Mouse (Mus musculus) layer of hippocampus, adult 9-10 months (tissue): Measurements from ENCODE around the gene Uqcrc2.

Experiments
- DNase-seq: peaks from one replicate; pipeline ENCODE4 v3.0.0; 2022; ENCODE audit warnings: low spot score

Uqcrc2 gene

DNA sequence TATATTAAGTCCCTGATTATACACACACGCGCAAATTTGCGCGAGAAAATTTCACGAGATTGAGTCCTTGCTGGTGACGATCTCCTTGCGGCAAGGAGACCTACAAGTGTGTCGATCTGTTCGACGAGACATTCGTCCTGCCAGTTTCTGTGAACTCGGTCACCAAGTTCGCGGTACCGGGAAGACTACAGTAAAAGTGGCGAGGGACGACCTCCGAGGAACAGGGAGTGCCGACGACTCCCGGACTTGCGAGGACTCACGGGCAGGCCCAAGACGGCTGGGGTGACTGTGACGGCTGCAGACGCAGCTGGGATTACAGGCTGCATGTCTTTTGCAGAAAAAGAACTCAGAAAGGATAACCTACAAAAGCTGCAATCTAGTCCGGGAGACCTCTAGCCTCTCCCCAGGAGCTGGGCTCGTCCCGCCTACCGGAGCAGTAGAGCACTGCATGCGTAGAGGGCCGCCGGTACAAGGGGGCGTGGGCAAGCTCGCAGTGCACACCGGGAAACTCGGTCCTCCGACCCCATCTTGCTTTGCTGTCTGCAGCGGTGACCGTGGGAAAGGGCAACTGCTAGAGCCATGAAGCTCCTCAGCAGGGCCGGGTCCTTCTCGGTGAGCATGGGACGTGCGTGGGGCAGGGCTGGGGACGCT is at the start of gene Uqcrc2:
TSS of gene Uqcrc2 (plus strand) at position 466 of the 651 bp plus-strand sequence.
- peak; percentile 61 for DNase-seq

- DNase-seq: no peak
These were observed 37.7 kb upstream of the Uqcrc2 start for GRCm38 (mm10) chr7:120597203-120597743.

GRCm38 (mm10) chr7:120597744-120598243 is 37.2 kb upstream of the Uqcrc2 start:
- no peak for DNase-seq

DNA sequence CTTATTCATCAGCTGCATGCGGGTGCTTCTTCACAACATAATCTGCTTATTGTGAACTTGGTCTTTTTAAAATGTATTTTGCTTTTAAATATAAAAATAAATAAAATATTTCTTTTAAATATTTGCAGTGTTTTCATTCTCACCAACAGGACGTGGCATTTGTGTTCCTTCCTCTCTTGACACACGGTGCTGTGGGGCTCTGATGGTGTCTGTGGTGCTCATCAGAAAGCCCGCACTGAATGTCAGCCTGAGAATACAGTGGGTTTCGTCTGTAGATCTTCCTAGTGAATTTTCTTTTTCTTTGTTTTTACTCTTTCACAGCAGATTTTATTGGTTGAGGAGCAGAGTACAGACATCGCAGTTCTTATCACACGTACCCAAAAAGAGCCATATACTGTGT is 36.6 kb upstream of the Uqcrc2 start:
- no peak for DNase-seq

DNA sequence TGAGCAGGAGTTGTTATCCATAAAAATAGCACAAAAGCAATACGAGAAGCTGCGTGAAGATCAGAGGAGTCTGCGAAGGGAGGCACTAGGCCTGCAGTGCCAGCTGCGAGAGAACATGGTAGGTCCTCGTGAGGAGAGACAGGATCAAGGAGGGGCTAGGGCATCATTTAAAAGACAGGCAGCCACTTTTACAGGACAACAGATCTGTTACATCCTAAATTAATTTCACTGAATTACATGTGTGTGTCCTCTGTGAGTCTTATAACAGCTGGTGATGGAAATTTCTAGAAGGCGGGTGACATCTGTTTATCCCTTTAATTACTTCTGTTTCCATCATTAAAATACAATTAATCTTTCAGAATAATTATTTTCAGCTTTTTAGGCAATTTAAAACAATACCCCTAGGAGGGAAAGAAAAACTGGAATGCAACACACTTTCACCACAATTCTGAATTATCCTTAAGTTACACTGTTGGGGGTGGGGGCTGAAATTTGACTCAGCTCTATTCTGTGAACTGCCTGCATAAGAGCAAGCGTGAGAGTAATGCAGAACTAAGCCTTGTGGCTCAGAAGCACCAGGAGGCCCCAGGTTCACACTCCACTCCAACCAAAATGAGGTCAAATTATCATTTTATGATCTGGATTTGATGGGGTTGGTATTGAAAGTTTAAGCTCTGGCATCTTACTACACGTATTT is 14.8 kb upstream of the Uqcrc2 start:
- no peak for DNase-seq

DNA sequence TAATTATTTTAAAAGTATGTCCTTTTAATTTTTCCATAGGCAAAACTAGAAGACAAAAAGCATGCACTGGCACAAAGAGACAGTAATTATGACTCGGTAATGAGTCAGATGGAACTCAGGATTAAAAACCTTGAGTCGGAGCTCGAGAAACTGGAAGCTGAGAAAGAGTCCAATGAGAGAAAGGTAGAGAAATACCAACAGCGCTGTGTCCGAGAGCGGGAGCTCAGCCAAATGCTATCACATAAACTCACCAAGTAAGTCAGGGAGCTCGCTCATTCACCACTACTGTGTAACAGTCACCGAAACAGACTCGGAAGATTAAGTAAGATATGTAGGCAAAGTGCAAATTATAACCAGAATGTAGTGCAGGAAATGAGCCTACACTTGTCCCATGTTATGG is 14.1 kb upstream of the Uqcrc2 start:
- DNase-seq: no peak

DNA sequence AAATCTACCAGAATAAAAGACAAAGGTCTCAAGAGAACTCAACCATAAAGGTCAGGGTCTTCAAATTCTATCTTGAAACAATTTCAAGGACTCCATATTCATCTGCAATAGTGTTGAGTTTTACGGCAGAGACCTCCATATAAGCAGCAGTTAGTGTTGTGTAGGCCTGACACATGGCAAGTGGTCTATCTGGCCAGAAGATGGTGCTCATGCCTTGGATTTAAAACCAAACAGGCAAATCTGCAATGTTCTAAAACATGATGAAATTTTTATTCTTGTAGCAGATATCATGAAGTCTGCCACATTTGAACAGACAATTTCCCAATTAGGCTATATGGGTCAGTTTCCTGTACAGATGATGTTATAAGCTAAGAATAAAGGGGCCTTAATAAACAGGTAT is 2.5 kb upstream of the Uqcrc2 start:
- DNase-seq: peak; percentile 32

DNA sequence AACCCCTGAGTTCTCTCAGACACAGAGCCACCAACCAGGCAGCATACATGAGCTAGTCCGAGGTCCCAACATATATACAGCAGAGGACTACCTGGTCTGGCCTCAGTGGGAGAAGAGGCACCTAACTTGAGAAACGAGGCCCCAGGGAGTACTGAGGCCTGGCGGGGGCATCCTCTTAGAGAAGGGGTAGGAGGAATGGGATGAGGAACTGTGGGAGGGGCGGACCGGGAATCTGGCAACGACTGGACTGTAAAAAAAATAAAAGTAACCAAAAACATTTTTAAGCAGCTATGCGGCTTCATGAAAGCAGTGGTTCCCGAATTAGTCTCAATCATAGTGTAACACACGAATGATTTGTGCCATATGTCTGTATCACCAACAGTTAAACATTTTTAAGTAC is 675 bp upstream of the Uqcrc2 start:
- no peak for DNase-seq

DNA sequence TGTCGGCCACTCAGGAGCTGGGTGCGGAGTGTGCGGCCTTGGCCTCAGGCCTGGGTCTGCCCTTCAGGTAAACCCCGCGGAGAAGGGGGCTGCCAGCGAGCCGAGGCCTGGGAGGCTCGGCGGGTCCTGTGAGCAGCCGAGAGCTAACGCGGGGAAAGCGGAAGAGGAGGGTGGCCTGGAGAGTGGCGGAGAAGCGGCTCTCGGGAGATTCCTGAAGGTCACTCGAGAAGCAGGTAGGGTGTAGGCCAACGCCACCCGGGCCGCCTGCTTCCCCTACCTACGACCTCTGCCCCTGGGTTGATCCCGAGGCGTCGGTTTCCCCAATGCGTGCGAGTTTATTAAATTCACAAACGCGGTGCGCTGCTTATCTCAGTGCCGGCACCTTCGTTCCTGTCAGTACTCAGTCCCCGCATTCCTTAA is 396 bp downstream of the Uqcrc2 start:
- no peak for DNase-seq

GRCm38 (mm10) chr7:120635821-120636220 is 845 bp downstream of the Uqcrc2 start:
- DNase-seq: no peak

- no peak for DNase-seq
These were observed 8.2 kb downstream of the Uqcrc2 start for GRCm38 (mm10) chr7:120643217-120643616.

- DNase-seq: peak; percentile 59
These were observed 12.9 kb downstream of the Uqcrc2 start for GRCm38 (mm10) chr7:120647849-120648248.

GRCm38 (mm10) chr7:120662079-120662478 is 27.1 kb downstream of the Uqcrc2 start:
- DNase-seq: no peak

GRCm38 (mm10) chr7:120670153-120670875 is 35.3 kb downstream of the Uqcrc2 start, which contains the start of gene Pdzd9:
Gene Pdzd9, minus strand, starts transcription at chr7:120670343.
- DNase-seq: no peak

GRCm38 (mm10) chr7:120671271-120671670 is 36.3 kb downstream of the Uqcrc2 start:
- no peak for DNase-seq

GRCm38 (mm10) chr7:120677001-120677643 is 42.1 kb downstream of the Uqcrc2 start, which contains the start of gene Mosmo:
Gene Mosmo, plus strand, starts transcription at chr7:120677618.
- no peak for DNase-seq

GRCm38 (mm10) chr7:120677764-120678531 is 43.0 kb downstream of the Uqcrc2 start:
- no peak for DNase-seq

GRCm38 (mm10) chr7:120679023-120679422 is 44.0 kb downstream of the Uqcrc2 start:
- DNase-seq: no peak

- no peak for DNase-seq
These were observed 47.0 kb downstream of the Uqcrc2 start for GRCm38 (mm10) chr7:120682002-120682401.

DNA sequence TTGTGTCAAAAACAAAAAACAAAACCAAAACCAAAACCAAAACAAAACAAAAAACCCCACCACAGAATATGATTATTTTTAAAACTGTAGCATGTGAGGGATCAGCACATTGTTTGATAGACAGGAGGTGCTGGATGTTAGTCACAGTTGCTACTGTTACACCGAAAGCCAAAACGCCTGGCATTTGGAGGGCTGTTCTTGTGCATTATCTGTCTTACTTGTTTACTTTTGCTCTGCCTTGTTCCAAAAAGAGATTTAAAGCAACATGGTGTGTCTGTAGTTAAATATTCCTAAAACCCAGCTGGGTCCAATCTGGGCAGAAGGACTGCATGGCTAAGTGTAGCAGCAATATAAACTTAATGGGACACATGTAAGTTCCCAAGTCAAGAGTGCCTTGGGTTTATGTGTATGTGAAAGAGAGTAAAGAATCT is 49.8 kb downstream of the Uqcrc2 start:
- no peak for DNase-seq

DNA sequence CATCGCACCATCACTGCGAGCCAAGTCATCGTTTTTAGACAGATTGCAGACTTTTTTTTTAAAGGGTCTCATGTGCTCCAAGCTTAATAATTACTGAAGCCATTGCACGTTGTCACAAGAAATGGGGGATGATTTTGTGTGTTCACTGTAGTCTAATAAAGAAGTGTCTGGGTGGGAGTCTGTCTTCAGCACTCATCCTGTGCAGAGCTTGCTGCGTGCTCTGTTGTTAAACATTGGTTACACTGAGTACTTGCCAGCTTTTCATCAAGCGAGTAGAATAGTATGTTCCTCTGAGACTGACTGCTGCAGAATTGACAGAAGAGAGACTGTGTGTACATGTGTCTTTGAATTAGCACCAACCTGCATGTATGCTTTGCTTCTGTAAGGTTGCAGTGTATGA is 50.3 kb downstream of the Uqcrc2 start:
- DNase-seq: no peak
